ENCODE assay signal across 17 mouse cellular contexts in the genomic region with DNA sequence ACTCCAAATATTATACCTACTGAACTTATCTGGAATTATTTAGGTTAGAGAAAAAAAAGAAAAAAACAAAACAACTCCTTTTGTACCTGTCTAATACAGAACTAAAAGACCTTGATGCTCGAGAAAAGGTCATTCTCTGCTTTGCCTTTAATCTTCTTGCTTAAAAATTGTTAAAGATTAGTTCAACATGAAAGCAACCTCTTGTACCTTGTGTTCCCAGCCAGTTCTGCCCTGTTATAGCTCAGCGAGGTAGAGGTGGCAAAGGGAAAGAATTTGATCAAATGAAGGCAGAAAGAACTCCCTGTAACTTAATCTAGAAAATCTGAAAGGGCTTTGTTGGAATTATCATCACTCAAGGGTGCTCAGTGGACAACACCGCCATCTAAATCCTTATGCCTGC. TPM values are rescaled to one million over a fixed set of nuclear protein-coding genes. Genes with fewer than 3 reads are reported as not detected.
"Had no signal": no experiment of that assay in that cellular context is flagged by ENCODE, and none has a peak within 500 bp of the region (broad histone marks: within the 10 kb centered on the region; RNA-seq: fewer than 3 reads in every experiment).

No protein-coding gene starts in this region.

RNA-seq across cellular contexts. Expression of gene Gm47985, which starts 3.8 kb away (rescaled TPM):
- polyA plus RNA-seq: lung, adult 2 months; lung, embryonic 15.5 days; macrophage; midbrain, embryonic 16.5 days; neural tube, embryonic 15.5 days; stomach, embryonic 14.5 days; stomach, postnatal 0 days; urinary bladder, adult 2 months had no signal

RNA-seq across cellular contexts. Expression of gene Gm8947, which starts 6.0 kb away (rescaled TPM):
- polyA plus RNA-seq: lung, adult 2 months; lung, postnatal 0 days; macrophage; midbrain, embryonic 12.5 days; midbrain, embryonic 14.5 days; midbrain, embryonic 16.5 days; neural tube, embryonic 13.5 days; neural tube, embryonic 15.5 days; stomach, embryonic 14.5 days; thymus, adult 2 months; urinary bladder, adult 2 months had no signal

RNA-seq across cellular contexts. Expression of gene Gm47995, which starts 12.1 kb away (rescaled TPM):
- polyA plus RNA-seq: lung, adult 2 months; lung, embryonic 15.5 days; macrophage; midbrain, embryonic 10.5 days; midbrain, embryonic 12.5 days; midbrain, embryonic 14.5 days; midbrain, embryonic 16.5 days; neural tube, embryonic 11.5 days; neural tube, embryonic 13.5 days; neural tube, embryonic 15.5 days; stomach, embryonic 14.5 days; stomach, postnatal 0 days; thymus, adult 2 months; urinary bladder, adult 2 months had no signal

RNA-seq across cellular contexts. Expression of gene 3110040M04Rik, which starts 17.7 kb away (rescaled TPM):
- polyA plus RNA-seq: lung, adult 2 months; lung, embryonic 15.5 days; lung, postnatal 0 days; macrophage; midbrain, embryonic 10.5 days; midbrain, embryonic 12.5 days; midbrain, embryonic 14.5 days; midbrain, embryonic 16.5 days; neural tube, embryonic 13.5 days; neural tube, embryonic 15.5 days; stomach, embryonic 14.5 days; stomach, postnatal 0 days; testis, adult 2 months; thymus, adult 2 months; urinary bladder, adult 2 months had no signal

RNA-seq across cellular contexts. Expression of gene Gm47996, which starts 23.7 kb away (rescaled TPM):
- polyA plus RNA-seq: lung, adult 2 months; lung, embryonic 15.5 days; lung, postnatal 0 days; macrophage; midbrain, embryonic 14.5 days; midbrain, embryonic 16.5 days; neural tube, embryonic 11.5 days; neural tube, embryonic 13.5 days; neural tube, embryonic 15.5 days; small intestine, adult 2 months; stomach, embryonic 14.5 days; stomach, postnatal 0 days; thymus, adult 2 months; urinary bladder, adult 2 months had no signal
